In the genomic region with DNA sequence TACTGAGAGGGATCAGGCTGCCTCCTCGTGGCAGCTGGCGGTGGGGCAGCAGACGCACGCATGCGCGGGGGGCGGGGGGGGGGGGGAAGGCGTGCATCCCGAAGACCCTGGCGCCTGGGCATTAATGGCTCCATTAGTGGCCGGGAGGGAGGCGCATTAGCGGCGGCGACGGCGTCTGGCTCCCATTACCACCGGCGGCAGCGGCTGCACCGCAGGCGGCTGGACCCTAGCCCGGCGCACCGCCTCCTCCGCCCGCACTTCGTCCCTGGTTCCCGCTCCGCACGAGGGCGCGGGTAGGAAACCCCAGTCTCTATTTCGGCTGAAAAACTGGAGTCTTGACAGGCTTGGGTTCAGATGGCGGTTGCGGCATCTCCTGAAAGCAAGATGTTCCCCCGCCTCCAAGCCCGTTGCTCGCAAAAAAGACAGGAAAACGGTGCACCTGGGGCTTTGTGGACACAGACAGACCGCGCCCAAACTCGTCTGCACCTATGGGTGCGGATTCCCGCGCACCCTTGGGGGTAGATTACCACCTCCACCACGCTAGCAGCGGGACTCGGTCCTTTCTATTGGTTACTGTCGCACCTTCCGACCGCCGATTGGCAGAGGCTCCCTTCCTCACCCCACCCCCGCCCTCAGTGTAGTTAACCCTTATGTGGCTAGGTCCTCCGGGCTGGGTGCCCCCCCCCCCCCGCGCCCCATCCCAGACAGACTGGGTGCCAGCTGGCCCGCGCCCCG, we compare ENCODE assay signal across 9 mouse cellular contexts. TPM values are rescaled to one million over a fixed set of nuclear protein-coding genes. Genes with fewer than 3 reads are reported as not detected.
A peak's percentile ranks its signal among the peaks of the same experiment; 100 is the strongest.
DNase-seq lines count a peak whose midpoint lies in the region; ATAC-seq and TF ChIP-seq lines count a peak whose summit lies in the region.
"Had no signal": no experiment of that assay in that cellular context is flagged by ENCODE, and none has a peak within 500 bp of the region (broad histone marks: within the 10 kb centered on the region; RNA-seq: fewer than 3 reads in every experiment).

No protein-coding gene starts in this region.

- H3K27me3 ChIP-seq in ES-Bruce4 (ENCODE audit: control insufficient read depth, insufficient read depth, low read length, poor library complexity, severe bottlenecking): no peaks in the 10 kb centered on the region
- H3K27me3 ChIP-seq in forebrain, embryonic 14.5 days (replicated peaks; ENCODE audit: control insufficient read depth, insufficient read depth, low read length): no peaks in the 10 kb centered on the region
- no peaks in the 10 kb centered on the region for H3K27me3 ChIP-seq in neural tube, embryonic 14.5 days (ENCODE audit: control insufficient read depth, insufficient read depth, low read length)

- peak overlapping the region; percentile 81 for H3K4me3 ChIP-seq in ES-Bruce4 (ENCODE audit: low read depth, low read length)
- peak overlapping the region; percentile 55 for H3K4me3 ChIP-seq in forebrain, embryonic 14.5 days (ENCODE audit: low read depth, low read length)
- peak overlapping the region; percentile 64 for H3K4me3 ChIP-seq in layer of hippocampus, adult 2 months
- H3K4me3 ChIP-seq in neural tube, embryonic 14.5 days (ENCODE audit: low read depth, low read length): peak overlapping the region; percentile 76

- H3K27ac ChIP-seq in ES-Bruce4 (ENCODE audit: insufficient read depth, low read length): peak overlapping the region; percentile 78; the same call in 1 of the 2 replicates
- H3K27ac ChIP-seq in forebrain, embryonic 14.5 days (ENCODE audit: low read depth, low read length): peak overlapping the region; percentile 99
- H3K27ac ChIP-seq in layer of hippocampus, adult 2 months: peak overlapping the region; percentile 99
- peak overlapping the region; percentile 98 for H3K27ac ChIP-seq in neural tube, embryonic 14.5 days (ENCODE audit: low read depth, low read length)

- peak; percentile 77 for ATAC-seq in forebrain, embryonic 14.5 days
- peak; percentile 70 for ATAC-seq in neural tube, embryonic 14.5 days (ENCODE audit: low read depth)

- H3K36me3 ChIP-seq in ES-Bruce4 (ENCODE audit: control insufficient read depth, insufficient read depth, low read length, poor library complexity, severe bottlenecking): no peaks in the 10 kb centered on the region
- H3K36me3 ChIP-seq in forebrain, embryonic 14.5 days (ENCODE audit: control insufficient read depth, insufficient read depth, low read length): peaks cover 13% of the 10 kb centered on the region
- peaks cover 11% of the 10 kb centered on the region; the same call in 1 of the 2 replicates for H3K36me3 ChIP-seq in neural tube, embryonic 14.5 days (ENCODE audit: control insufficient read depth, insufficient read depth, low read length)

- intact Hi-C loops in heart, postnatal 36 days (cut with DNase I): loop anchor here (1.0 kb wide), 2 partner anchors 27 to 37 kb away; no protein-coding TSS in a partner anchor

- no peak for TF ChIP-seq POLR2A in ES-Bruce4 (IDR thresholded peaks at IDR 0.05; ENCODE audit: insufficient read depth, low read length)

- under 1% methylated on average over 51 of the region's 60 CpGs for WGBS in forebrain, embryonic 14.5 days
- WGBS in neural tube, embryonic 14.5 days: under 1% methylated on average over 48 of the region's 60 CpGs

- peak; percentile 59 for TF ChIP-seq CTCF in ES-Bruce4 (IDR thresholded peaks at IDR 0.05; ENCODE audit: low read depth, low read length)
- peak; percentile 79 for TF ChIP-seq CTCF in layer of hippocampus, adult 2 months (conservative IDR thresholded peaks at IDR 0.05)

- peak; percentile 92 for DNase-seq in c-Kit-positive CD71-positive TER-119-positive erythroid progenitor cells, embryonic 14.5 days (ENCODE audit: low spot score)
- peak; percentile 96 for DNase-seq in forebrain, embryonic 14.5 days (ENCODE audit: low spot score)
- DNase-seq in heart, postnatal 36 days: peak; percentile 75 to 87
- peak; percentile 76 to 86 for DNase-seq in layer of hippocampus, adult 2 months (ENCODE audit: low spot score in 2 of 2)
- peak; percentile 89 to 92 for DNase-seq in lung, adult 18-20 months
- DNase-seq in telencephalon, adult 2 months (ENCODE audit: low read depth, low spot score): peak; percentile 92

- peaks cover 14% of the 10 kb centered on the region for H3K4me1 ChIP-seq in ES-Bruce4 (ENCODE audit: control insufficient read depth, insufficient read depth, low read length)
- H3K4me1 ChIP-seq in forebrain, embryonic 14.5 days (ENCODE audit: control insufficient read depth, insufficient read depth, low read length): peaks cover 33% of the 10 kb centered on the region
- peaks cover 49% of the 10 kb centered on the region for H3K4me1 ChIP-seq in neural tube, embryonic 14.5 days (ENCODE audit: control insufficient read depth, insufficient read depth, low read length)

- peak; percentile 28; the same call in 1 of the 2 replicates for TF ChIP-seq EP300 in ES-Bruce4 (IDR thresholded peaks at IDR 0.05; ENCODE audit: insufficient read depth, low read depth, low read length)

- H3K4me2 ChIP-seq in forebrain, embryonic 14.5 days (ENCODE audit: low read length): peak overlapping the region; percentile 89
- H3K4me2 ChIP-seq in neural tube, embryonic 14.5 days (ENCODE audit: low read depth, low read length): peak overlapping the region; percentile 90

- H3K9me3 ChIP-seq in ES-Bruce4 (replicated peaks; ENCODE audit: control insufficient read depth, insufficient read depth, low read length, poor library complexity, severe bottlenecking): no peaks in the 10 kb centered on the region
- H3K9me3 ChIP-seq in forebrain, embryonic 14.5 days (replicated peaks; ENCODE audit: control insufficient read depth, low read length): no peaks in the 10 kb centered on the region
- no peaks in the 10 kb centered on the region for H3K9me3 ChIP-seq in neural tube, embryonic 14.5 days (ENCODE audit: control insufficient read depth, low read length)

- peak overlapping the region; percentile 68 for H3K9ac ChIP-seq in ES-Bruce4 (ENCODE audit: low read depth, poor library complexity, severe bottlenecking)
- H3K9ac ChIP-seq in forebrain, embryonic 14.5 days (ENCODE audit: low read length): peak overlapping the region; percentile 83
- peak overlapping the region; percentile 74 for H3K9ac ChIP-seq in neural tube, embryonic 14.5 days (replicated peaks; ENCODE audit: low read depth, low read length)

RNA-seq across cellular contexts. Expression of gene Cic, which starts 11.0 kb away (rescaled TPM):
- 128 and 141 TPM in 2 replicates for polyA plus RNA-seq in ES-Bruce4 (2011; ENCODE audit: insufficient read depth, insufficient read length, low read depth, missing spikeins)
- 37.4 and 38.7 TPM in 2 replicates for polyA plus RNA-seq in forebrain, embryonic 14.5 days (2014; fragmentation: Nextera tagmentation; extraction: Ambion mirVana)
- 10 to 100 TPM; 63.7 to 68.7 TPM for total RNA-seq in heart, postnatal 36 days (2021)
- 100 to 1,000 TPM; 218 to 225 TPM for total RNA-seq in layer of hippocampus, adult 2 months (2021)
- 43.3 and 46.6 TPM in 2 replicates for polyA plus RNA-seq in neural tube, embryonic 14.5 days (2014; fragmentation: Nextera tagmentation; extraction: Ambion mirVana)

RNA-seq across cellular contexts. Expression of gene Pafah1b3, which starts 19.3 kb away (rescaled TPM):
- polyA plus RNA-seq in ES-Bruce4 (2011; ENCODE audit: insufficient read depth, insufficient read length, low read depth, missing spikeins): 47.8 and 55.6 TPM in 2 replicates
- 574 and 635 TPM in 2 replicates for polyA plus RNA-seq in forebrain, embryonic 14.5 days (2014; fragmentation: Nextera tagmentation; extraction: Ambion mirVana)
- 1 to 10 TPM; 3.7 to 5.1 TPM for total RNA-seq in heart, postnatal 36 days (2021)
- total RNA-seq in layer of hippocampus, adult 2 months (2021): 10 to 100 TPM; 16.9 to 21.0 TPM
- 561 and 590 TPM in 2 replicates for polyA plus RNA-seq in neural tube, embryonic 14.5 days (2014; fragmentation: Nextera tagmentation; extraction: Ambion mirVana)

RNA-seq across cellular contexts. Expression of gene Prr19, which starts 22.7 kb away (rescaled TPM):
- 1.3 and 1.6 TPM in 2 replicates for polyA plus RNA-seq in ES-Bruce4 (2011; ENCODE audit: insufficient read depth, insufficient read length, low read depth, missing spikeins)
- 1.8 and 2.2 TPM in 2 replicates for polyA plus RNA-seq in forebrain, embryonic 14.5 days (2014; fragmentation: Nextera tagmentation; extraction: Ambion mirVana)
- not detected for total RNA-seq in heart, postnatal 36 days (2021)
- total RNA-seq in layer of hippocampus, adult 2 months (2021): not detected
- polyA plus RNA-seq in neural tube, embryonic 14.5 days (2014; fragmentation: Nextera tagmentation; extraction: Ambion mirVana): 2.7 and 4.3 TPM in 2 replicates
- total RNA-seq: gastrocnemius, postnatal 36 days had no signal

RNA-seq across cellular contexts. Expression of gene Tmem145, which starts 27.4 kb away (rescaled TPM):
- 2.0 and 2.5 TPM in 2 replicates for polyA plus RNA-seq in ES-Bruce4 (2011; ENCODE audit: insufficient read depth, insufficient read length, low read depth, missing spikeins)
- 14.5 and 25.5 TPM in 2 replicates for polyA plus RNA-seq in forebrain, embryonic 14.5 days (2014; fragmentation: Nextera tagmentation; extraction: Ambion mirVana)
- total RNA-seq in heart, postnatal 36 days (2021): not detected
- 10 to 100 TPM; 27.4 to 27.8 TPM for total RNA-seq in layer of hippocampus, adult 2 months (2021)
- 70.6 and 94.9 TPM in 2 replicates for polyA plus RNA-seq in neural tube, embryonic 14.5 days (2014; fragmentation: Nextera tagmentation; extraction: Ambion mirVana)
- total RNA-seq: gastrocnemius, postnatal 36 days had no signal

RNA-seq across cellular contexts. Expression of gene Erf, which starts 27.9 kb away (rescaled TPM):
- polyA plus RNA-seq in ES-Bruce4 (2011; ENCODE audit: insufficient read depth, insufficient read length, low read depth, missing spikeins): 61.8 and 63.8 TPM in 2 replicates
- 7.7 and 8.2 TPM in 2 replicates for polyA plus RNA-seq in forebrain, embryonic 14.5 days (2014; fragmentation: Nextera tagmentation; extraction: Ambion mirVana)
- total RNA-seq in heart, postnatal 36 days (2021): 10 to 100 TPM; 22.3 to 26.2 TPM
- total RNA-seq in layer of hippocampus, adult 2 months (2021): 10 to 100 TPM; 40.3 to 45.1 TPM
- polyA plus RNA-seq in neural tube, embryonic 14.5 days (2014; fragmentation: Nextera tagmentation; extraction: Ambion mirVana): 4.5 and 4.8 TPM in 2 replicates

Comparison
In these comparisons a context has a peak if more than half of its experiments do, and no peak if none do; other contexts are left out.
1. Peak in every context shown above with its lines: DNase-seq, ATAC-seq, H3K4me3 ChIP-seq and H3K27ac ChIP-seq.